10 mouse cellular contexts compared by ENCODE assay signal in genomic region chr5:114698044-114698746, GRCm38 (mm10). TPM values are rescaled to one million over a fixed set of nuclear protein-coding genes. Genes with fewer than 3 reads are reported as not detected.
DNase-seq lines count a peak whose midpoint lies in the region; ATAC-seq lines count a peak whose summit lies in the region.
"Had no signal": no experiment of that assay in that cellular context is flagged by ENCODE, and none has a peak within 500 bp of the region (broad histone marks: within the 10 kb centered on the region; RNA-seq: fewer than 3 reads in every experiment).

No protein-coding gene starts in this region.

- DNase-seq in hindbrain, embryonic 14.5 days (ENCODE audit: low spot score) = peak; percentile 64
- no peak for DNase-seq in hindbrain, embryonic 10.5 days (ENCODE audit: low spot score)
- DNase-seq in cerebellum, adult 9-11 months = peak; percentile 95
- DNase-seq in heart, postnatal 36 days = peak; percentile 48 to 58
- DNase-seq in right cerebral cortex, adult 2 months (ENCODE audit: low spot score in 2 of 2) = peak; percentile 57 to 70
- DNase-seq in thymus, postnatal 10 days (ENCODE audit: low spot score in 2 of 2) = no peak
- DNase-seq in kidney, adult 9 months = no peak
- no peak for DNase-seq in spleen, postnatal 14 days (ENCODE audit: low spot score in 2 of 2)

- 80% methylated on average over 19 of the region's 19 CpGs for WGBS in hindbrain, embryonic 14.5 days
- 90% methylated on average over 19 of the region's 19 CpGs for WGBS in hindbrain, embryonic 10.5 days

- H3K36me3 ChIP-seq in hindbrain, embryonic 14.5 days (replicated peaks; ENCODE audit: control insufficient read depth, insufficient read depth) = no peaks in the 10 kb centered on the region
- H3K36me3 ChIP-seq in hindbrain, embryonic 10.5 days = no peaks in the 10 kb centered on the region
- H3K36me3 ChIP-seq: limb, embryonic 13.5 days had no signal

- no peak overlapping the region for H3K9ac ChIP-seq in hindbrain, embryonic 14.5 days
- H3K9ac ChIP-seq: limb, embryonic 13.5 days had no signal

- no peak for ATAC-seq in hindbrain, embryonic 14.5 days (ENCODE audit: low FRiP score)

- H3K9me3 ChIP-seq in hindbrain, embryonic 14.5 days (ENCODE audit: control insufficient read depth, low read length) = no peaks in the 10 kb centered on the region
- H3K9me3 ChIP-seq in hindbrain, embryonic 10.5 days = no peaks in the 10 kb centered on the region
- H3K9me3 ChIP-seq: limb, embryonic 13.5 days had no signal

- intact Hi-C loops in heart, postnatal 36 days (cut with DNase I) = no loop called here

- no peak overlapping the region for H3K27ac ChIP-seq in hindbrain, embryonic 14.5 days
- H3K27ac ChIP-seq in hindbrain, embryonic 10.5 days = no peak overlapping the region
- H3K27ac ChIP-seq: limb, embryonic 13.5 days had no signal

- no peaks in the 10 kb centered on the region for H3K27me3 ChIP-seq in hindbrain, embryonic 14.5 days (ENCODE audit: control insufficient read depth, insufficient read depth, low read length)
- no peaks in the 10 kb centered on the region for H3K27me3 ChIP-seq in hindbrain, embryonic 10.5 days (ENCODE audit: insufficient read depth, poor library complexity, severe bottlenecking)
- H3K27me3 ChIP-seq: limb, embryonic 13.5 days had no signal

- no peaks in the 10 kb centered on the region for H3K4me1 ChIP-seq in hindbrain, embryonic 14.5 days (replicated peaks; ENCODE audit: control insufficient read depth, insufficient read depth, low read length)
- peaks cover 4% of the 10 kb centered on the region; the same call in 1 of the 2 replicates for H3K4me1 ChIP-seq in hindbrain, embryonic 10.5 days (replicated peaks)
- H3K4me1 ChIP-seq: limb, embryonic 13.5 days had no signal

- no peak overlapping the region for H3K4me2 ChIP-seq in hindbrain, embryonic 14.5 days (replicated peaks)
- H3K4me2 ChIP-seq: limb, embryonic 13.5 days had no signal

- no peak overlapping the region for H3K4me3 ChIP-seq in hindbrain, embryonic 14.5 days (replicated peaks; ENCODE audit: low read length)
- H3K4me3 ChIP-seq in hindbrain, embryonic 10.5 days = no peak overlapping the region
- H3K4me3 ChIP-seq: limb, embryonic 13.5 days; myocyte had no signal

RNA-seq across cellular contexts. Expression of gene Gltp, which starts 7.4 kb away (rescaled TPM):
- polyA plus RNA-seq in hindbrain, embryonic 14.5 days (2014; fragmentation: Nextera tagmentation; extraction: Ambion mirVana) = 33.7 and 38.9 TPM in 2 replicates
- polyA plus RNA-seq in hindbrain, embryonic 10.5 days (2016; fragmentation: Nextera tagmentation; extraction: Ambion mirVana) = 80.4 and 90.3 TPM in 2 replicates
- 10 to 100 TPM; 16.0 to 17.2 TPM for total RNA-seq in heart, postnatal 36 days (2021)

RNA-seq across cellular contexts. Expression of gene Tchp, which starts 9.4 kb away (rescaled TPM):
- 10.6 and 15.4 TPM in 2 replicates for polyA plus RNA-seq in hindbrain, embryonic 14.5 days (2014; fragmentation: Nextera tagmentation; extraction: Ambion mirVana)
- polyA plus RNA-seq in hindbrain, embryonic 10.5 days (2016; fragmentation: Nextera tagmentation; extraction: Ambion mirVana) = 17.9 and 20.8 TPM in 2 replicates
- total RNA-seq in heart, postnatal 36 days (2021) = 1 to 10 TPM; 3.7 to 5.4 TPM

RNA-seq across cellular contexts. Expression of gene Trpv4, which starts 40.0 kb away (rescaled TPM):
- 1.1 and 1.4 TPM in 2 replicates for polyA plus RNA-seq in hindbrain, embryonic 14.5 days (2014; fragmentation: Nextera tagmentation; extraction: Ambion mirVana)
- 0.60 and 0.64 TPM in 2 replicates for polyA plus RNA-seq in hindbrain, embryonic 10.5 days (2016; fragmentation: Nextera tagmentation; extraction: Ambion mirVana)
- total RNA-seq in heart, postnatal 36 days (2021) = 1 to 10 TPM; 2.6 to 7.0 TPM

Comparison
In these comparisons a context has a peak if more than half of its experiments do, and no peak if none do; other contexts are left out.
1. DNase-seq: peak in hindbrain, embryonic 14.5 days (single experiment), cerebellum, adult 9-11 months (single experiment), heart, postnatal 36 days (2 of 2) and right cerebral cortex, adult 2 months (2 of 2); none in hindbrain, embryonic 10.5 days (single experiment), thymus, postnatal 10 days (0 of 2), kidney, adult 9 months (single experiment) and spleen, postnatal 14 days (0 of 2).